Mouse (Mus musculus) hindbrain, embryonic 13.5 days (tissue): Measurements from ENCODE around the gene Ski. TPM values are rescaled to one million over a fixed set of nuclear protein-coding genes. Genes with fewer than 3 reads are reported as not detected.

ENCODE experiments used
- ATAC-seq: fragments of 200-750 bp; cut with Nextera tagmentation; 2 replicates; pipeline ENCODE4 v1.8.0; 2017; ENCODE audit warnings: moderate TSS enrichment; ENCODE audit not compliant: low FRiP score
- H3K27ac ChIP-seq: fragments of 300-500 bp; sonication (generic); 2 replicates; pipeline ENCODE4 v1.5.1; 2015; ENCODE audit warnings: inconsistent platforms, mild to moderate bottlenecking, moderate library complexity
- H3K27me3 ChIP-seq: fragments of 300-500 bp; sonication (generic); 2 replicates; pipeline ENCODE4 v1.6.1; 2015; ENCODE audit warnings: mild to moderate bottlenecking, inconsistent platforms
- H3K36me3 ChIP-seq: fragments of 300-500 bp; sonication (generic); 2 replicates; pipeline ENCODE4 v1.6.1; 2015; ENCODE audit warnings: mild to moderate bottlenecking, inconsistent platforms
- H3K4me1 ChIP-seq: fragments of 300-500 bp; sonication (generic); replicated peaks from 2 replicates; pipeline ENCODE4 v1.6.1; 2015; ENCODE audit warnings: inconsistent platforms
- H3K4me2 ChIP-seq: fragments of 300-500 bp; sonication (generic); 2 replicates; pipeline ENCODE4 v1.6.1; 2015; ENCODE audit warnings: inconsistent platforms, mild to moderate bottlenecking, moderate library complexity
- H3K4me3 ChIP-seq: fragments of 300-500 bp; sonication (generic); 2 replicates; pipeline ENCODE4 v1.5.1; 2015; ENCODE audit warnings: mild to moderate bottlenecking, inconsistent platforms
- H3K9ac ChIP-seq: fragments of 300-500 bp; sonication (generic); 2 replicates; pipeline ENCODE4 v1.6.1; 2015; ENCODE audit warnings: mild to moderate bottlenecking, inconsistent platforms
- H3K9me3 ChIP-seq: fragments of 300-500 bp; sonication (generic); 2 replicates; pipeline ENCODE4 v1.6.1; 2016; ENCODE audit warnings: inconsistent platforms
- WGBS: fragments of 180-500 bp; shearing (Covaris S2); methylation state at CpG from one replicate; pipeline ENCODE4 v1.1.7; 2015; 5-methylcytosine and 5-hydroxymethylcytosine counted together
- polyA plus RNA-seq: library from polyadenylated mRNA; unstranded; fragments of >200 nt; fragmentation: Nextera tagmentation; extraction: Ambion mirVana; gene quantifications from 2 replicates; pipeline ENCODE4 v1.2.1, GENCODE M21; 2015

The Ski gene
- polyA plus RNA-seq, 1 experiment from 2014 or later, result 10.3 TPM

DNA sequence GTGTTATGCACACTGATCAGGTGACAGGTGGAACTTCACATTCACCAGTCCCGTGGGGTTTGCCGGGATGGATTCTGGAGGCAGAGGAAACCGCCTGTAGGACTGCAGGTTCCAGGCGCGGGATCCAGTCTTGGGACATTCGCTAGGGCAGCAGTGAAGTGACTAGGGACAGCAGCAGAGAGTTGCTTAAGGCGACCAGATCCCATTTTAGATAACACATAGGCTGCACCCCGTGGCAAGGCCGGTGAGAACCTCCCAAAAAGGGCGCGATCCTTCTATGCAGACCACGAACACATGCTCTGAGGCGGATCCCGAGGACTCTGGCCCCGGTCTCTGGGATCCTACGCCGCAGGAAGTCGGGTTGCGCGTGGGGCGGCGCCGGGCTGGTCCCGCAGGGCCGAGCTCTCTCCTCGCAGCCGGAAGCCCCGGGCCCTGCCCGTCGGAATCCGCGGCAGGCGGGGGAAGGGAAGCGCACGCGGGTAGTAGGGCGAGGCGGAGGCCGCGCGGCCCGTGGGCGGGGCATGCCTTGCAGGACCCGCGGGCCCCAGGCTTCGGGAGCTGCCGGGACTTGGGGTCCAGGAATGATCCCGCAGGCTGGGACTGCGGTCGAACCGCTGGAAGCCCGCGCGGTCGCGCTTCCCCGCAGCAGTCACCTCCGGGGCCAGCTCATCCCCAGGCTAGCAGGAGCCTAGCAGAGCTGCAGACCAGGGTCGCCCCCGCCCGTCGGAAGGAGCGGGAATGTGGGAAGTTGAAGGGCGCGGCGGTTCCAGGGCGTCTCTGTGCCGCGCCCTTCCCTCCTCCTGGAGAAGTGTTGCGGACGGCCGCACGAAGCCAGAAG is 71.9 kb downstream of the Ski start:
- Histone ChIP-seq H3K9me3 (no peaks in the 10 kb centered on the region), H3K36me3 (peaks cover 12% of the 10 kb centered on the region)
- WGBS, result 7% methylated on average over 71 of the region's 73 CpGs

DNA sequence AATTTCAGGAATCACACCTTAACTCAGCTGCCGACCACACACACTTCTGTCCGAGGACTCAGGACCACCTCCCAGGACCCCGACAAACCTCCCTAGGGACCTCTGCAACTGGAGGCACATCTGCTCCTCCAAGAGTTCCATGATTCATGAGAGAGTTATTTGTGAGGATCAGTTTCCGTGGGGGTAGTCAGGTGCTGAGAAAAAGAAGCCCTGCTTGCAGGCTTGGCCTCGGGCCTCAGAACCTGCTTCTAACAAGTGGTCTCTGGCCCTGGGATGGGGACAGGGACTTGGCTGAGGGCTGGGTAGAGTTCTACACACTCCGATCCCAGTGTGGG is 72.5 kb downstream of the Ski start:
- Histone ChIP-seq H3K27ac (no peak overlapping the region), H3K9ac (peak overlapping the region; percentile 74; the same call in 1 of the 2 replicates), H3K4me2 (peak overlapping the region; percentile 87; the same call in 1 of the 2 replicates), H3K4me1 (peaks cover 36% of the 10 kb centered on the region), H3K4me3 (no peak overlapping the region), H3K27me3 (peaks cover 10% of the 10 kb centered on the region), H3K9me3 (no peaks in the 10 kb centered on the region), H3K36me3 (peaks cover 6% of the 10 kb centered on the region)
- WGBS, result 70% methylated on average over 6 of the region's 6 CpGs
- 0 out of 2 replicates have a peak, but pooled peaks have one; percentile 6 for ATAC-seq

More for the DNA sequence above, 71.9 kb downstream of the Ski start:
- H3K4me2 ChIP-seq, result peak overlapping the region; percentile 87
- peaks cover 36% of the 10 kb centered on the region for H3K4me1 ChIP-seq
- no peak overlapping the region; the same call in 1 of the 2 replicates for H3K27ac ChIP-seq
- ATAC-seq, result peak; percentile 70
- peak overlapping the region; percentile 41 for H3K4me3 ChIP-seq
- peak overlapping the region; percentile 74 for H3K9ac ChIP-seq
- H3K27me3 ChIP-seq, result peaks cover 10% of the 10 kb centered on the region

DNA sequence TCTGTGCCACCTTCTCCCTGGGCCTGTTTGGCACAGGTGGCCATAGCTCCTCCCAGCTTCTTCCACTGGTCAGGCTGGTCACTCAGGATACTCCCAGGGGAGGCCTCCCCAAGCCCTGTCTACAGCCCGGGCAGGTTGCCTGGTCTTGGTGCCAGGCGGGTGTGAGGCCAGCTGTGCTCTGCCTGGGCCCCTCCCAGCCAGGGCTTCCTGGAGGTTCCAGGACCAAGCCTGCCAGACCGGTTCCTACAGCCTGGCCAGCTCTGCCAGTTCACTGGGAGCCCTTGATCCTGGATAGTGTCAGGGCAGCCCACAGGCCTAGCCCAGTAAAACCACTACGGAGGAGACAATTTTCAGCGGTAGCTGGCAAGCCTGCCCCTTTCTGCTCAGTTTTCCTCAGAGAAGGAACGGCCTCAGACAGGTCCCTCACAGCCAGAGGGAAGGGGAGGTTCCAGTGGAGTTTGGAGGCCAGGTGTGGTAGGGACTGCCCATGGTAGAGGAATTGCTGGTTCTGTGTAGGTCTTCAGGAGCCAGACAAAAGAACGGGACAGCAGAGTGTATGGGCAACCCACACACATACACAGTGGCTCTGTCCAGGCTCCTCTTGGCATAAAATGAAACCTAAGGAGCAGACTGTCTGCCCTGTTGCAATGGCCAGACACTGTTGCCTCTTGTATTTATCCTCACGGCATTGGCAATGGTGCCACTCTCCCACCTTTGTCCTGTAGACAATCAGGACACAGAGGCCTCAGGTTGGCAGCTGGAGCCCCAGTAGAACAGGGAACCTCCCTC is 73.3 kb downstream of the Ski start:
- H3K9ac ChIP-seq, result peak overlapping the region; percentile 24; the same call in 1 of the 2 replicates
- H3K4me1 ChIP-seq, result peaks cover 44% of the 10 kb centered on the region
- H3K36me3 ChIP-seq, result peaks cover 3% of the 10 kb centered on the region
- no peak overlapping the region for H3K4me2 ChIP-seq
- ATAC-seq, result no peak
- peaks cover 10% of the 10 kb centered on the region for H3K27me3 ChIP-seq
- 75% methylated on average over 8 of the region's 8 CpGs for WGBS
- no peak overlapping the region for H3K27ac ChIP-seq
- H3K4me3 ChIP-seq, result no peak overlapping the region
- no peaks in the 10 kb centered on the region for H3K9me3 ChIP-seq

DNA sequence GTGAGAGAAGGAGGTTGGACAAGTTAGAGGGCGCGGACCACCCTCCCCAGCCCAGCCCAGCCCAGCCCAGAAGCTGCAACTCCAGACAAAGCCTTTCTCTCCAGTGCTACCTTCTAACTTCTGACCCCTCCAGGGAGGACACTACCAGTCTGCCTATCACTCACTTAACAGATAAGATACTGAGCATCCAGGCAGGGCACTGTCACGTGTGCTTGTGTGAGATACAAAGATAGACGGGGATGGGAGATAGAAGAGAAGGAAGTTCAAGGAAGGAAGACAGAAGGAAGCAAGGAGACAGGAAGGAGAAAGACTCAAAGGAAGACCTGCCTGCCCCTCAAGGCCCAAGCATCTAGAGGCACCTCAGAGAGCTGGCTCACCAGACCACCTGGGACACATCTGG is 73.9 kb downstream of the Ski start:
- no peak for ATAC-seq
- Histone ChIP-seq H3K27me3 (peaks cover 10% of the 10 kb centered on the region), H3K4me3 (no peak overlapping the region), H3K27ac (no peak overlapping the region), H3K36me3 (no peaks in the 10 kb centered on the region; the same call in 1 of the 2 replicates), H3K4me2 (no peak overlapping the region), H3K4me1 (peaks cover 50% of the 10 kb centered on the region), H3K9me3 (no peaks in the 10 kb centered on the region), H3K9ac (no peak overlapping the region)
- WGBS, result 86% methylated on average over 4 of the region's 4 CpGs

DNA sequence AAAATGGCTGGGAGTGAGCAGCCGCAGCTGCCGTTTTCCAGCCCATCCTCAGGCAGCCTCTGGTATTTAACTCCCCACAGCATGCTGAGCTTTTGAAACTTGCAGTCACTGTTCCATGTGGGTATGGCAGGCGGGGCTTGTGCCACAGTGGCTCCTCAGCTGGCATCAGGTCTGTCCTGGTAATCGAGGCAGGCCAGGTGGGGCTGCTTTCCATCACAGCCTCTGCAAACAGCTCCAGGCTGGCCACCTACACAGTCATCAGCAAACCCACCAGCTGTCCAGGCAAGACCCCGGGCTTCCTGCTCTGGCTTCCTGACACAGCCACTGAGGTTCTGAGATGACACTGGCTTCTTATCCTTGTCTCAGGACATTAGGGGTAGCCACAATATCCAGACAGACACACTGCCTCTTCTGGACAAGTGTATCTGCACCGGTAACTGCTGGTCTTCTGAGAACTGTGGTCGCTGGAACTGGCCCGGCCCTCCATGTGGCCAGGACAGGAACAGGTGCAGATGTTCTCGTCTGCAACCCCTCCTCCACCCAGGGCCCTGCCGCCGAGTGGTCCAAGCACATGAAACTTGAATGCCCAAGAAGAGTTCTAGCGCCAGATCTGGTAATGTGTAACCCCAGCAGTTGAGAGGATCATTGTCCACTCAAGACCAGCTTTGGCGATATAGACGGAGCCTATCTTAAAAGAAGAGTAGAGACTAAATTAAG is 76.1 kb downstream of the Ski start:
- no peaks in the 10 kb centered on the region for H3K9me3 ChIP-seq
- no peak overlapping the region for H3K4me3 ChIP-seq
- no peaks in the 10 kb centered on the region for H3K36me3 ChIP-seq
- H3K27ac ChIP-seq, result no peak overlapping the region
- no peak overlapping the region for H3K9ac ChIP-seq
- no peak overlapping the region for H3K4me2 ChIP-seq
- peaks cover 3% of the 10 kb centered on the region for H3K27me3 ChIP-seq
- H3K4me1 ChIP-seq, result peaks cover 47% of the 10 kb centered on the region
- no peak for ATAC-seq
- WGBS, result 69% methylated on average over 14 of the region's 14 CpGs

DNA sequence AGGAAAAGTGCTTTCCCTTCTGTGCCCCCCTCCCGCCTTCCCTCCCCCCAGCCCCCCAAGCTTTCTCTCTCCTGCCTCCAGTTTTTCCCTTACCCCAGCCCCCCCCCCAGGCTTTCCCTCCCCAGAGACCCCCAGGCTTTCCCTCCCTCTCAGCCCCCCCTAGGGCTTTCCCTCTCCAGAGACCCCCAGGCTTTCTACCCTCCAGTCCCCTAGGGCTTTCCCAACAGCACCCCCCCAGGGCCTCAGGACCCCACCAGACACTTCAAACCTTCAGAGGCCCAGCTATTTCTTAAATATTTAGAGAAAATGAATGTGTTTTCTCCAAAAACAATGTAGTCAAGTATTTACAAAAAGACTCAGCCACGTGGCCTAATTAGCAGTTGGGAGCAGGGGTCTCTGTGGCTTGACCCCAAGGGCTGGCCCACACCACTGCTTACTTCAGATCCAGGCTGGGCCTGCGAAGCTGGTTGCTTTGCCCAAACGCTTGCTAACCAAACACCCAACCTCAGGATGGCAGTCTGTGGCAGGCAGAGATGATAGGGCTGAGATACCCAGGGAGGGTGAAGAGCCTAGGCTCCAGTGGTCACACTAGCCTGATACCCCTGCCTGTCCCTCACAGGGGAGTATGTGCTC is 77.7 kb downstream of the Ski start:
- peak overlapping the region; percentile 85 for H3K27ac ChIP-seq
- H3K36me3 ChIP-seq, result no peaks in the 10 kb centered on the region
- no peak for ATAC-seq
- no peaks in the 10 kb centered on the region for H3K9me3 ChIP-seq
- H3K4me2 ChIP-seq, result no peak overlapping the region
- no peak overlapping the region for H3K9ac ChIP-seq
- H3K27me3 ChIP-seq, result no peaks in the 10 kb centered on the region
- peaks cover 33% of the 10 kb centered on the region for H3K4me1 ChIP-seq
- no peak overlapping the region for H3K4me3 ChIP-seq
- WGBS, result 45% methylated on average over 4 of the region's 4 CpGs

DNA sequence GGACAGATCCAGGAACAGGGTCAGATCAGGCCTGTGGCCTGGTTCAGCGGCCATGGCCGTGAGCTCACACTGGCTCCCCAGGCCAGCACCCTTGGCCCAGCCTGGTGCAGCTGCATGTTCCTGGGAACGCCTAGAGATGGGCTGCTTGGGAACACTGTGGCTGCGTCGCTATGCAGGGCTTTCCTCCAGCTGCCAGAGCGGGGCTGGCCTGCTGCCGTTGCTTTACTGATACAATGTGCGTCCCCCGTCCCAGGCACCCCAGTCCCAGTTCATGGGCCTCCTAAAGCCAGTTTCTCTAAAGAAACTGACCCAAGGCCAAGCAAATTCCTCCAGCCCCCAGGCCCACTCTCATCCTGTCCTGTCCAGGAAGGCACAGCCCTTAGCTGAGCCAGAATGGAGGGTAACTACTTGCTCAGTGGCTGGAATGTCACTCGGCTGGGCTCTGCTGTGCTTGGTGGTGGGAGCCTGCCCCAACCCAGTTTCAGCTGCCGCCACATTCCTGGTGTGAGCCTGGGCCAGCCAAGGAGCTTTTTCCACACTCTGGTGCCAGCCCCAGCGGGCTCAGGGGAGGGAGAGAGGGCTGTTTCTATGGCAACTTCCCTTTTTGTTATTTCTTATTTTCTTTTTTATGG is 78.4 kb downstream of the Ski start:
- Histone ChIP-seq H3K4me1 (peaks cover 33% of the 10 kb centered on the region), H3K27me3 (no peaks in the 10 kb centered on the region), H3K4me3 (no peak overlapping the region), H3K9ac (peak overlapping the region; percentile 39; the same call in 1 of the 2 replicates), H3K9me3 (no peaks in the 10 kb centered on the region), H3K36me3 (no peaks in the 10 kb centered on the region), H3K27ac (peak overlapping the region; percentile 85), H3K4me2 (no peak overlapping the region; the same call in 1 of the 2 replicates)
- 23% methylated on average over 12 of the region's 12 CpGs for WGBS
- ATAC-seq, result peak; percentile 78

DNA sequence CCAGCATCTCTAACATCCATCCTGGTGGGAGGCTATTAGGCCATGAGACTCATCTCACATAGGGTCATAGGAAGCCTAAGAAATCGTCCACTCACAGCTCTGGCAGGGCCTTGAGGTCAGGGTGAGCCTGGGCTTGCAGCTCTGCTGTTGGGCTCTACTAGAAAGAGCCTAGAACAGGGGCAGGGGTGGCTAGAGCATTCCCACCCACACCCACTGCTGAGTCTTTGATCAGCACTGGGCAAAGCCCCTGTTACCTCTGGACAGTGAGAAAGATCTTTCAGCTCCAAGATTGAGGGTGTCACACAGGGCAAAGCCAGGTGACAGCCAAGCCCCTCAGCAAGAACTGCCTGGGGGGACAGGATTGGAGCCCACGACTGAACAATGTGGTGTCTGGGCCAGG is 79.0 kb downstream of the Ski start:
- Histone ChIP-seq H3K27ac (peak overlapping the region; percentile 85), H3K9ac (peak overlapping the region; percentile 39; the same call in 1 of the 2 replicates), H3K27me3 (no peaks in the 10 kb centered on the region), H3K4me3 (no peak overlapping the region), H3K4me1 (peaks cover 31% of the 10 kb centered on the region), H3K4me2 (no peak overlapping the region; the same call in 1 of the 2 replicates), H3K9me3 (no peaks in the 10 kb centered on the region), H3K36me3 (no peaks in the 10 kb centered on the region)
- ATAC-seq, result 0 out of 2 replicates have a peak, but pooled peaks have one; percentile 9
- WGBS, result 40% methylated on average over 2 of the region's 2 CpGs

DNA sequence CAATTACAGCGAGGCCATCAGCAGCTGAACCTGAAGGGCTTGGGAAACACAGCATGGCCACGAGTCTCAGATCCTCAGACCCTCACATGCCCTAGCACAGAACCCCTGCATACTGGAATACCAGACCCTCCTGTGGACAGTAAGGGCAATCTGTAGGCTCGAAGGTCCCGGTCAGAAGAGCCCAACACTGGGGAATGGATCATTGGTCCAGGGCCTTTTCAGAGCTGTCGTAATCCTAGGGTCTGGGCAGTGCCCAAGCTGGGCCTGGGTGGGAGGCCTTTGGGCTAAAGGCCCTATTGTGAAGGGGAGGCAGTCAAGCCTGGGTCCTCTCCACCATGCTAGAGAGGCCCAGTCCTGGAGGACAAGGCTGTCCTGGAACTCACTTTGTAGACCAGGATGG is 79.6 kb downstream of the Ski start:
- Histone ChIP-seq H3K4me3 (no peak overlapping the region), H3K4me2 (no peak overlapping the region), H3K27ac (peak overlapping the region; percentile 85; the same call in 1 of the 2 replicates), H3K36me3 (no peaks in the 10 kb centered on the region), H3K4me1 (peaks cover 35% of the 10 kb centered on the region), H3K27me3 (no peaks in the 10 kb centered on the region), H3K9me3 (no peaks in the 10 kb centered on the region), H3K9ac (no peak overlapping the region)
- ATAC-seq, result no peak
- 97% methylated on average over 5 of the region's 5 CpGs for WGBS

DNA sequence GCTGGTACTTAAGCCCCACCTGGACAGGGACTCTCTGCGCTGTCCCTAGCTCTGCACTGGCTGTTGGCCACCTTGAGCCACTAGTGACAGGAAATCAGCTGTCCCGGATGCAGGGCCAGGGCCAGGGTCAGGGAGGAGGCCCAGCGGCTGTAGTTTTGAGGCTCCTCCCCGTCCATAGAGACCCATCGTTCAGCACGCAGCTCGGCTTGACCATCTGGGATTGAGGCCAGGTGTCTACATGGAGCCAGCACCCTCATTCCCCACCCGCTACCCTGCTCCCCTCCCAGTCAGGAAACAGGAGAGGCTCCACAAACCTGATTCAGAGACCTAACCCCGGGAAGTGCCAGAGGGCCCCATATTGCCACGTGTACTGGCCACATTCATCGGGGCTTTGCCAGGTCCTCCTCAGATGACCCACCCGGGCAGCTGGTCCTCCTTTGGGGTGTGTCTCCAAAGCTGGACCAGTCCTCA is 81.6 kb downstream of the Ski start:
- Histone ChIP-seq H3K9ac (no peak overlapping the region), H3K9me3 (no peaks in the 10 kb centered on the region), H3K27me3 (no peaks in the 10 kb centered on the region), H3K27ac (no peak overlapping the region), H3K4me2 (no peak overlapping the region), H3K4me3 (no peak overlapping the region), H3K36me3 (no peaks in the 10 kb centered on the region), H3K4me1 (peaks cover 44% of the 10 kb centered on the region)
- ATAC-seq, result no peak
- WGBS, result 72% methylated on average over 12 of the region's 12 CpGs

DNA sequence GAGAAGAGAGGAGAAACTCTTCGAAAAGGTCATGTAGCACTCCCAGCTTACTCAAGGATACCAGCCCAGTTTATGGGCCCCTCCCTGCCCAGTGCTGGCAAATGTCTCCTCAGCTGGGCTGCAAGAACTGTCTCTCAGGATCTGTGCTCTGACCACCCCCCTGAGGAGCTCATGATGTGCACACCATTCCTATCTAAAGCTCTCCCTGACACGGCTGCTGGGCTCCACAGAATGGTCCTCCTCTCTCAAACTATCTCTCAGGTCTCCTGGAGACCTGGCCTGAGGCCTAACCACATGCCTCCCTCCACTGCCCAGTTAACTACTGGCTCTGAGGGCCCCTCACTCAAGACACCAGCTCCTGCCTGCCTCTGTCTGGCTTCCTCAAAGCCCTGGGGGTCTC is 82.2 kb downstream of the Ski start:
- no peak for ATAC-seq
- peaks cover 45% of the 10 kb centered on the region for H3K4me1 ChIP-seq
- H3K4me3 ChIP-seq, result no peak overlapping the region
- H3K27me3 ChIP-seq, result no peaks in the 10 kb centered on the region
- no peaks in the 10 kb centered on the region for H3K36me3 ChIP-seq
- H3K9ac ChIP-seq, result no peak overlapping the region
- 72% methylated on average over 2 of the region's 2 CpGs for WGBS
- no peak overlapping the region for H3K27ac ChIP-seq
- no peaks in the 10 kb centered on the region for H3K9me3 ChIP-seq
- no peak overlapping the region for H3K4me2 ChIP-seq
